Mouse (Mus musculus): ENCODE measurements at regions not wholly inside any gene's neighbourhood (a gene's known extent, or its start where the extent isn't known, plus 50 kb on each side); places are given as distances from the start of the nearest gene placed in this dataset.

DNA sequence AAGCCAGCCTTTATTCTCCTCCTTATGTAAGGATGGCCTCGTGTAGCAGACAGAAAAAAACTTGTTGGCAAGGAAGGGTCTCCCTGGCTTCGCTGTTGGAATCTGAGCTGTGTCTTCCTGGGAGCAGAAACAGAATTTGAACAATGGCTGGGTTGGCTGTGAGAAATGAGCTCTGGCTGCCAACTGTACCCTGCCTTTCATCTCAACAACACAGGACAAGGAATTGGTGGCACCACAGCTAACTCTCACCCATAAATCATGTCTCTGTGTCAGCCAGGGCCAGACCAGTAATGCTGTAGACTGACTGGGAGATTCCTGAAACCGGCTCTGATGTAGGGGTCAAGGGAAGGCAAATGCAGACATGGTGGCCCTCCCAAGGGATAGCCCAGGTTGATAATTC, 189.5 kb upstream of the BB014433 start:
- H3K9ac ChIP-seq (ENCODE audit: control insufficient read depth, low read depth, low read length, poor library complexity, severe bottlenecking): no peak overlapping the region
- no peaks in the 10 kb centered on the region for H3K4me1 ChIP-seq (ENCODE audit: control insufficient read depth in 1 of 2, insufficient read depth in 2 of 2, low read length in 2 of 2)
- no peak overlapping the region for H3K27ac ChIP-seq (ENCODE audit: control insufficient read depth, low read depth, low read length)
- no peaks in the 10 kb centered on the region for H3K36me3 ChIP-seq (ENCODE audit: control insufficient read depth in 1 of 2, insufficient read depth in 2 of 2, low read length in 2 of 2)
- no peak for DNase-seq (ENCODE audit: low read depth, low spot score)
- no peaks in the 10 kb centered on the region for H3K27me3 ChIP-seq (ENCODE audit: control insufficient read depth in 1 of 2, insufficient read depth in 2 of 2, low read length in 2 of 2)
- TF ChIP-seq CHD1 (IDR thresholded peaks at IDR 0.05; ENCODE audit: low read depth, low read length): no peak
- no peak for TF ChIP-seq GABPA (IDR thresholded peaks at IDR 0.05; ENCODE audit: low read depth, low read length)
- TF ChIP-seq MXI1 (IDR thresholded peaks at IDR 0.05; ENCODE audit: low read depth, low read length): no peak
- TF ChIP-seq POLR2AphosphoS2 (IDR thresholded peaks at IDR 0.05; ENCODE audit: low read length): no peak
- no peak for TF ChIP-seq TBP (IDR thresholded peaks at IDR 0.05; ENCODE audit: low read depth, low read length)
- no peak for TF ChIP-seq ETS1 (IDR thresholded peaks at IDR 0.05; ENCODE audit: low read depth, low read length)
- no peak for TF ChIP-seq BHLHE40 (IDR thresholded peaks at IDR 0.05; ENCODE audit: borderline replicate concordance, low read depth, low read length)
- no peaks in the 10 kb centered on the region for H3K79me2 ChIP-seq (ENCODE audit: control insufficient read depth, insufficient read depth, low read length, poor library complexity)
- H3K4me3 ChIP-seq (ENCODE audit: control insufficient read depth in 1 of 2, insufficient read depth in 1 of 2, low read depth in 2 of 2, low read length in 2 of 2): no peak overlapping the region
- H3K9me3 ChIP-seq (replicated peaks; ENCODE audit: insufficient read depth, low read length): no peaks in the 10 kb centered on the region

DNA sequence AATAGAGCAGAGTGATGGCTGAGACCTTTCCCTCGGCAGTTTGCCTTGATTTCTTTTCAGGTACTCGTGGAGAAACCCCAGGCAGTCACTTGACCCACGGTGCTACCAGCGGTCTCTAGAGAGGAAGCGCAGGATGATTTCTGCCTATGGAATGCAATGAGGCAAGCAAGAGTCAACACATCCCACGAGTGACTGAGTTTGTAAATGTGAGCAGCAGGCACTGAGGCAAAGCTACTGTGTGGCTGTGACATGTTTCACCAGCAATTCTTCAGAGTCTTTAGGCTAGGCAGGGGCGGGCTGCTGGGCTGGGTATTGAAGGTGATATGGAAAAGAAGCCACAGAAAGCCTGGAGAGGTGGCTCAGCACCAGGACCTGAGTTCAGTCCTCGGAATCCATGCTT, 187.4 kb upstream of the BB014433 start:
- Histone ChIP-seq H3K4me3 (ENCODE audit: control insufficient read depth in 1 of 2, insufficient read depth in 1 of 2, low read depth in 2 of 2, low read length in 2 of 2) (no peak overlapping the region), H3K36me3 (ENCODE audit: control insufficient read depth in 1 of 2, insufficient read depth in 2 of 2, low read length in 2 of 2) (no peaks in the 10 kb centered on the region), H3K4me1 (ENCODE audit: control insufficient read depth in 1 of 2, insufficient read depth in 2 of 2, low read length in 2 of 2) (no peaks in the 10 kb centered on the region), H3K27me3 (ENCODE audit: control insufficient read depth in 1 of 2, insufficient read depth in 2 of 2, low read length in 2 of 2) (no peaks in the 10 kb centered on the region), H3K27ac (ENCODE audit: control insufficient read depth, low read depth, low read length) (no peak overlapping the region), H3K9me3 (replicated peaks; ENCODE audit: insufficient read depth, low read length) (no peaks in the 10 kb centered on the region), H3K79me2 (ENCODE audit: control insufficient read depth, insufficient read depth, low read length, poor library complexity) (no peaks in the 10 kb centered on the region), H3K9ac (ENCODE audit: control insufficient read depth, low read depth, low read length, poor library complexity, severe bottlenecking) (no peak overlapping the region)
- DNase-seq (ENCODE audit: low read depth, low spot score): no peak
- TF ChIP-seq POLR2AphosphoS2 (IDR thresholded peaks at IDR 0.05; ENCODE audit: low read length): no peak

DNA sequence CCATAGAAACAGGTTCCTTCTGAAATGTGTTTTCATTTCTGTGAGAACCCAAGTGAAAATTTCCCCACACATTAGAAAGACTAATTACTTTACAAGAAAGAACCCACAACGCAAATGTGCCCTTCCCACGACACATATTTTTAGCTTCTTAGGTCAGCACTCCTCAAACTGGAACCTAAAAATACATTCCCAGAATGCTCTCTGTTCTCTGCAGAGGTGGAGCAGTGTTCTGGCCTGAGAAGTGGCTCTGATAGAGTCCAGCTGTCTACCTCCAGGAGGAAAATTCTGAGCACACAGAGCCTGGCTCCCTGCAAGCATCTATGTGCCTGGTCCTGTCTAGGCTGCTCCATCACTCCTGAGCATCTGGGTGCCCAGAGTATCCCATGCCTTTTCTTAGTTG, 184.3 kb upstream of the BB014433 start:
- no peaks in the 10 kb centered on the region for H3K36me3 ChIP-seq (ENCODE audit: control insufficient read depth in 1 of 2, insufficient read depth in 2 of 2, low read length in 2 of 2)
- TF ChIP-seq CHD2 (IDR thresholded peaks at IDR 0.05; ENCODE audit: low read length): no peak
- TF ChIP-seq POLR2AphosphoS2 (IDR thresholded peaks at IDR 0.05; ENCODE audit: low read length): no peak
- TF ChIP-seq ZC3H11A (IDR thresholded peaks at IDR 0.05; ENCODE audit: low read depth, low read length): no peak
- TF ChIP-seq ZMIZ1 (IDR thresholded peaks at IDR 0.05; ENCODE audit: low read depth, low read length): no peak
- TF ChIP-seq UBTF (IDR thresholded peaks at IDR 0.05; ENCODE audit: borderline replicate concordance, insufficient read depth, low read depth, low read length): no peak
- no peak for TF ChIP-seq MYC (IDR thresholded peaks at IDR 0.05; ENCODE audit: low read depth, low read length)
- no peak for TF ChIP-seq RCOR1 (IDR thresholded peaks at IDR 0.05; ENCODE audit: low read depth, low read length)
- no peaks in the 10 kb centered on the region for H3K9me3 ChIP-seq (replicated peaks; ENCODE audit: insufficient read depth, low read length)
- H3K4me1 ChIP-seq (ENCODE audit: control insufficient read depth in 1 of 2, insufficient read depth in 2 of 2, low read length in 2 of 2): no peaks in the 10 kb centered on the region
- no peaks in the 10 kb centered on the region for H3K79me2 ChIP-seq (ENCODE audit: control insufficient read depth, insufficient read depth, low read length, poor library complexity)
- no peak overlapping the region for H3K27ac ChIP-seq (ENCODE audit: control insufficient read depth, low read depth, low read length)
- H3K9ac ChIP-seq (ENCODE audit: control insufficient read depth, low read depth, low read length, poor library complexity, severe bottlenecking): no peak overlapping the region
- no peak for DNase-seq (ENCODE audit: low read depth, low spot score)
- no peaks in the 10 kb centered on the region for H3K27me3 ChIP-seq (ENCODE audit: control insufficient read depth in 1 of 2, insufficient read depth in 2 of 2, low read length in 2 of 2)
- H3K4me3 ChIP-seq (ENCODE audit: control insufficient read depth in 1 of 2, insufficient read depth in 1 of 2, low read depth in 2 of 2, low read length in 2 of 2): no peak overlapping the region

Data from MEL (cell line).